Mouse (Mus musculus): ENCODE results near the gene 6820408C15Rik.
"Not testable (repeated sequence)": the region's sequence is repeated elsewhere in the genome, so short reads cannot be mapped to it uniquely, and the experiment has no call there.

The 6820408C15Rik gene

DNA sequence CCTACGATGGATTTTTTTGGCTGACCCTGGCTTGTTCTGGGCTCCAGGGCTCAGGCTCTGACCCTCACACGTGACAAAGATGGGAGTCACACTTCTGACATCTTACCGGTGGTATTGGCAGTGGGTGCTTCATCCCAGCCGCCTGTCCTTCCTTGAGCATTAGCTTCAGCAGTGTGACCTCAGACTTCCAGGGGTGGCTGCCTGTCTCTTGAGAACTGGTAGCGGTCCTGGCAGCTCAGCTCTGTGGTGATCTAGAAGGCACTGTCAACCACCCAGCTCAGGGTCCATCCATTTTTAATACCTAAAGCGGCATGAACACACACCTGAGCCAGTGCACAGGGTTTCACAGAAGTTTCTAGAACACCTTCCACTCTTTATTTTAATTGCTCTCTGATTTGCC is 5.6 kb upstream of the 6820408C15Rik start:
- intact Hi-C loops (cut with DNase I), result no loop called here

DNA sequence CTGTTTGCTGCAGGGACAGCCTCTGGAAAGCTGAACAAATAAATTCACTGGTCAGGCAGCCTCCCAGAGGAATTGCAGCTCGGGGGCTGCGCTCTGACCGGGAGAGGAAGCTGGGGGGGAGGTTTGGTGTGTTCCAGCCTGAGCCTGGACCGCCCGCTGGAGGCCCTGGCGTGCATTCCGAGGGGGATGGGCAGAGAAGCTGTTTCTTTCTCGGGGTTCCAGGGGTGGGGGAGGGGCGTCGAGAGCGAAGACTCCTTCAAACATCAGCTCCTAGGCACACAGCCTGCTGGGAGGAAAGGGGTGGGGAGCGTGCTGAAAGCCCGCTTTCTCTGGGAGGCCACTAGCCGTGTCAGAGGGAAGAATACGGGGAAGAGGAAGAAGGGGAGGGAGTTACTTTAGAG is 4.4 kb upstream of the 6820408C15Rik start:
- intact Hi-C loops (cut with DNase I), result no loop called here

DNA sequence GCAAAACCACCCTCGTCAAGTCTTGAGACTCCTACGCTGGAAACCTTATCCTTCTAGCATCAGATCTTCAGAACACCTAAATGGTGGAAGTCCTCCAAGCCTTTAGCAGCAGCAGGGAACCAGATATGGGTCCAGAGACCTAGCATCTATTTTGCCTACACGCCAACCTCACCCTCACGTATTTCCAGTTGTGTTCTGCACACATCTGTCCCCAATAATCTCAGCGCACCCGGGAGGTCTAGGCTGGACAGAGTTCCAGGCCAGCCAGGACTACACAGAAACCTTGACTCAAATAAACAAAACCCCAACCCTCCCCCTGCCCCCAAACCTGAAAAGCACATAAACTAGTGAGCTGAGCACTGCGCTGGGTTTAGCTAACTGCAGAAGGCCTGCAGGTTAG is 3.9 kb upstream of the 6820408C15Rik start:
- intact Hi-C loops (cut with DNase I), result no loop called here

DNA sequence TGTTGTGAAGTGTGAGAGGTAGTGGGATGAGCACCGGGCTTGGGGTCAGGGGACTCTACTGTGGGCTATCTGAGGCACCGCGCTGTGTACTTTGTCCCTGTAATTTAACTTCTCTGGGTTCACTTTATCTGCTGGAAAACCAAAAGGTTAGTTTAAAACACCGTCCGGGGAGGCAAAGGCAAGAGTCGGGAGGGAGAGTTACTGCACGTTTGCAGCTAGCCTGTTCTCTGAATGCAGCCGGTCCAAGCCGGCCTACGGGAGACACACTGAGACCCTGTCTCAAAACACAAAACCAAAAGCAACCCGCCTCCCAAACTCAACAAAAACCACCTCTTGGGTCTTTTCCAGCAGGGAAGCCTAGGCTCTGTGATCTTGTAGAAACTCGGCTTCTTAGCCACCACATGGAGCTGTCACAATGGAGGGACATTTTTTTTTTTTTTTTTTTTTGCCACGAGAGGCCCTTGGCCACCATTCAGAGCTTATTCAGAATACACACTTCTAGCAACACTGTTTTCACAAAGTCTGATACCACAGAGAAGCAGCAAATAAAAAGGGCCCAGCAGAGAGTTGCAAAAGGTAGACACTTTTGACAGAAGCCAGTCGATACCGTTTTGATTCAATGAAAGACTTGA is 2.7 kb upstream of the 6820408C15Rik start:
- intact Hi-C loops (cut with DNase I), result no loop called here

DNA sequence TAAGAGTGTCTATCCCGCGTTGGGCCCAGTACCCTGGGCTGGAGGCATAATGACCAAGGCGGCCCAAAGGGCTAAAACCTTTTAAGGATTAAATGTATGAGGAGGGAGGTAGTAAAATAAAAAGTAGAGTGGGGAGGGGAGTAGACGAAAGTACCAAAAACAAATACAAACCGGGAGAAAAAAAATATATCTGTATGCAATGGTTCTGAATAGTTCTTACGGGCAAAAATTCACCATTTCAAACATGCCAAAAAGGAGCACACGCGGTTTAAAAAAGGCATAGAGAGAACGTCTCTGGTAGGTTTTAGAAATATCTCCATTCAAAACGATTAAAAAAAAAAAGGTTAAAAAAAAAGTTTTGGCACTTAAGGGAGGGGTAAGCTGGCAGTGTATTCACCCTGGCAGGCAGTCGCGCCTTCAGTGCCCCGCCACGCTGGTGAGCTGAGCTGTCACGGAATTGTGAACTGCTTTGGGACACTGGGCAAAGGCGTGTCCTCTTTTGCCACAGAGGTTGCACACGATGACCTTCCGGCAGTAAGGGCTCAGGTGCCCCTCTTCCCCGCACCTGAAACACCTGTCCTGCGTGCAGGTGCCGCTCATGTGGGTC is 2.1 kb upstream of the 6820408C15Rik start:
- intact Hi-C loops (cut with DNase I), result no loop called here

DNA sequence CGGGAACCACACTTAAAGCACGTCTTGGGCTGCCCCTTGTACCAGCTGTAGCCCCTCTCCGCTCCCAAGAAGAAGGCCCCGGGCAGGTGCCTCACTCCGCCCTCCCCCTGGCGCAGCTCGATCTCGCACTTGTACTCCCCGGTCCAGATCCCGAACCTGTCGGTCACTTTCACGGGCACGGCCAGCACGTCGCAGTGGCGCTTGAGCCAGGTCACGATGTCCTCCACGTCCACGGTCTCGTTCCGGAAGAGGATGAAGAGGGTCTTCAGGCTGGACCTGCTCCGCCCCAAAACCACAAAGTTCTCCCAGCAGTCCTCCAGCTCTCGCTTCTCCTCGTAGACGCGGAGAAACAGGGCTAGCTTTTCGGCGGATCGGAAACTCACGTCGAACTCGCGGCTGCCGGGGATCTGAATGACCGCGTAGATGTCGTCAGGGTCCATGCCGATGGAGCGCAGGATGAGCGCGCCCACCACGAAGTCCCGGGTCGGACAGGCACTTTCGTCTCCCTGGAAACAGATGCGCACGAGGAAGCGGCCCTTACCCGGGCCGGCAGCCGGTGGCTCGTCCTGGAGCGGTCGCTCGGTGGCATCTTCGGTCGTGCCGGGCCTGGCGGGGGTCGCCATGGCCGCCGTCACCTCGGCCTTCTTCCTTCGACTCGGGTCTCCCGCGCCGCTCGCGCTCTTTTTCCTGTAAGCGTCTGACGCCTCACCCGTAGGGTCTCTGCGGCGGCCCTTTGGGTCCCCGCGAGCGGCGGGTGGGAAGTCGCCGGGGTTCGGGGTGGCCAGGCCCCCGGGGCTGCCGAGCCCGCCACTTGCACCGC is 1.4 kb upstream of the 6820408C15Rik start:
- intact Hi-C loops (cut with DNase I), result no loop called here

DNA sequence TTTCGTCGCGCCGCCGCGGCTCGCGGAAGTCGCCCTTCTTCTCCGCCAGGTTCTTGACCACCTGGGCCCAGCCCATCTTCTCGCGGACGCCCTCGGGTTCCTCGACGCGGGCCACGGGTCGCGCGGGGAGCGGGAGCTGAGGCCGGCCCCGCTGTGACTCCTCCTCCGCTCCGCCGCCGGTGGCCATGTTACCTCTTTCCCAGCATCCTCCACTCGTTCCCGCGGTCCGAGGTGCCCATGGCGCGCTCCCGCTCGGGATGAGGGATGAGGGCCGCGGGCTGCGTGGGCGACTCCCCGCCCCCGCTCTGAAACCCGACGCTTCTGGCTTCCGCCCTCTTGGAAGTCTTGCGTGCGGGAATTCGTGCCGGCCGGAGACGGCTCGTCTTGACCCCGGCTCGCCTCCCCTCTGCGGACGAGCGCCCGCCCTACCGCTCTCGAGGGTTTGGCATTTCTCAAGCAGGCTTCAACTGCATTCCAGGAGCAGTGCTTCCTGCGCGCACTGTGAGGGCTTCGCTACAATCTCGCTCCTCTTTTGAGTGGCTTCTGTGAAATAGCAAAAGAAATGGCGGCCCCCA is 709 bp upstream of the 6820408C15Rik start, which contains the start of gene Zcchc3:
Gene Zcchc3 (minus strand): TSS at position 437 of the 575 bp plus-strand sequence.
- intact Hi-C loops (cut with DNase I), result no loop called here

DNA sequence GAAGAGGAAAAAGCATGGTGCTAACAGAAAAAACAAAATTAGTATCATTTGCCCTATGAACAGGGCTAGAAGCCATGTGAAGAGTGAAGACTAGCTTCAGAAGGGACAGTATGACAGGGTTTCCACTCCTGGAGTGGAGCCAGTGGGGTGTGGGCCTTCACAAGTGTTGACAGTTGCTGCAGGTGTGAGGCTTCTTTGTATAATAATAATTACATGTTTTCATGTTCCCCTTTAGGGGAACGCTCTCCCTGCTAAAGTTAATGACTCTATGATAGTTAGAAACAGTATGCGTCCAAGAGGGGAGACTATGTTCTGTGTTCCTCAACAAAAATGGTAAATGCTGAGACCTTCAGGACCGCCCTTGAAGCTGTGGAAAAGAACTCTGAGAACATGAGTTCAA is 399 bp downstream of the 6820408C15Rik start:
- intact Hi-C loops (cut with DNase I), result no loop called here

DNA sequence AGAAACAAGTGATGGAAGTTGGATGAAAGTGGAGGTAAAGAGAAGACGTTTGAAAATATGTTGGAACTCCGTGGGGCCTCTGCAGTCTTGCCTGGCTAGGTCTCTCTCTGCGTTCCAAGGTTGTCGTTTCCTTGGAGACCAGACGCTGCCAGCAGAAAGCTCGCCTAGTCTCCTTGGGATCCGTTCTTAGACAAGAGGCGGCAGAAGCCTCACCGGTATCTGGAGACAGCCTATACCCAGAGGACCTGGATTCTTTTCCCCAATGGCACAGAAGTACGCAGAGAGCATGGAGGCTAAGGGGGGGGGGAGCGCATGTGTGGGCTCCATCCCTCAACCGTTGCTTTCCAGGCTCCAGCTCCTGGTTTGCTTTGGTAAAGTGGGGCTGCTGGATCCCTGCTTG is 12.1 kb downstream of the 6820408C15Rik start:
- intact Hi-C loops (cut with DNase I), result no loop called here

DNA sequence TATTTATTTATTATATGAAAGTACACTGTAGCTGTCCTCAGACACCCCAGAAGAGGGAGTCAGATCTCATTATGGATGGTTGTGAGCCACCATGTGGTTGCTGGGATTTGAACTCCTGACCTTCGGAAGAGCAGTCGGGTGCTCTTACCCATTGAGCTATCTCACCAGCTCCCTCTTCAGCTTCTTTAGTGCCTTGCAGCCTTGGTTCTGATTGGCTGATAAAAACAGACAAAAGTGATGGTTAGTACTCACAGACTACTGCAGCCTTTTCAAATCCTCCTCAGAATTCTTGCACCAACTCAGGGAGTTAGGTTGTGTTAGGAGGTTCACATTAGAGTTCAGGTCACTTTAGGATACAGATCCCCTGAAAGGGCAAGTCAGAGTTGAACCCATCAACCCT is 13.1 kb downstream of the 6820408C15Rik start:
- intact Hi-C loops (cut with DNase I), result not testable (repeated sequence)

DNA sequence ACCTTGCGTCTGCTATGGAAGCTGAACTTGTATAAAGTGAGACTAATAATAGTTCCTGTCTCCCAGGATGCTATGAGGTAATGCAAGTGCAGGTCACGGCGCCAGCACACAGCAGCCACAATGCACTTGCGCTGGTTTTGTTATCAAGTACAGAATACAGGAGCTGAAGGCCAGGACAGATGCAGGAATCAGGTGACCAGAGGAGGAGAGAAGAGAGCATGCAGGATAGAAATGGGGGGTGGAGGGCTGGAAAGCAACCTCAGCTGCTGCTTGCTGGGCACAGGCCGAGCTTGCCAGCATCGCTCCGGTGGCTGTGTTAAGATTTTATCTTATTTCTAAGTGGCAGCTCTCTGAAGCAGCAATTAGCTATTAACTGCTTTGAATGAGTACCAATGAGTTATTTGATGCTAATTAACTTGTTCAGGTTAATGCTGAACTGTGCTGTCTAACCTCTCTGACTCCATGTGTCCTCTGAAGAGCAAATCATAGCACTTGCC is 21.1 kb downstream of the 6820408C15Rik start:
- intact Hi-C loops (cut with DNase I), result no loop called here

DNA sequence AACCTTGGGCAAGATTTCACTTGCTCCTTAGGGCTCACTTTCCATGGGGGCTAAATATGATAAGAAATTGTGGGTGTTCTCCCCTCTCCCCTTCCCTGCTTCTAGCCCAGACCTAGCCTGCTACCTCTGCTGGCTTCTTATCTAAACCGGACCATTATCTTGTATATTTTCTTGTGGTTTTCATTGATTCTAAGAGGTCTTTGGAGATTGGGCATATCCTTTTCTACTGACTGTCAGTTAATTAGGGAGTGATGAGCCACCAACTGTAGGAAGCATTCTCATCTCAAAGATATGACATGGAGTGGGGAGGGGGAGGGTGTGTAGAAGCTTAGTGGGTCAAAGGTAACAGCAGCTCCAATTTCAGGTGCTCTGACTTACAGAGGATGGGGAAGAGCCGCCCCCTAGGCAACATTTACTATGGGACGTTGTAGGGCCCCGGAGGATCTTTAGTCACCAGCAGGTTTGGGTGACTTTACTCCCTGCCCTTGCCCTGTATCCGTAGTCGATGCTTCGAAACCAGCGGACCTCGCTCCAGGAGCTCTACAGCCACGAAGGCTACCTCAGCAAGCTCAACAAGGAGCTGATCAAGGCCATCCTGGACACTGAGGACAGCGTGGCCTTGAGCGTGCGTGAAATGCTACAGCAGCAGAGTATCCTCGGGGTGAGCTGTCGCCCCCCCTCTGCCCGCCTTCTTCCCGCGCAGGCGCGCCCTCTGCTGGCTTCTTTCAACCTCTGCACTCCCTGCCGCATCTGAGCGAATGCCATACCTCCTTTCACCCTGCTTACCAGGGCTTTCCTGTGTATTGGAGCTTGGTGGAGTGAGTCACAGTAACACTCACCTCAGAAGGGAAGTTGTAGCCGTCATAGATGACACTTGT is 21.8 kb downstream of the 6820408C15Rik start:
- intact Hi-C loops (cut with DNase I), result loop anchor here (1.0 kb wide), 1 partner anchor 44 kb away; no protein-coding TSS in a partner anchor

DNA sequence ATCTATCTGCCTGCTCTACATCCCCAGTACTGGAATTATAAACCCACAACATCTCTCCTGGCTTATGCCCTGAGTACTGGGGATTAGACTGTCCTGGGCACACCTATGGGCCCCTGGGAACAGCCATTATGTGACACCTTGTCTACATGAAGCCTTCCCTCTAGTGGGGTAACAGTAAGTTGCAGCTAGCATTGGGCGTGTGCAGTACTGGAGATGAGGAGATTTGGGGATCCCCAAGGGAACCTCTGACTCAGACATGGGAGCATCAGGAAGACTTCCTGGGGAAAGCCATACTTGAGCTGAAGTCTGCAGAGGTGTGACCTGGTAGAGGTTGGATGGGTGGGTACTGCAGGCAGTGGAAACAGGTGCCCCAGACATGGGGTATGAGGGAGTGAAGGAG is 23.6 kb downstream of the 6820408C15Rik start:
- intact Hi-C loops (cut with DNase I), result no loop called here

DNA sequence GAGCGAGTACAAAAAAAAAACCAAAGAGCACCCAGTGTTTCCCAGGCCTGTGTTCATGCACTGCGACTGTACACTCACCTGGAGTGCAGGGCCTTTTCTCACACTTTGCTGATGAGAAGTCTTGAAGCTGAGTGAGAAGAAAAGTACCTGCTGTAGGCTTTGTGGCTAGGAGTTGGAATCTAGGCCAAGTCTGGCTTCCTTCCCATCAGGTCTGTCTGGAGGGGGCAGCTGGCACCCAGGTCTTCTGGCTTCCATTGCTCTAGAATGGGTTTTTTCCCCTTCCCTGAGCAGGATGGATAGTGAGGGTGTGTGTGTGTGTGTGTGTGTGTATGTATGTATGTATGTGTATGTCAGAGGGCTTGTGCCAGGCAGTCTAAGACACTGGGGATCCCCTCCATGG is 24.4 kb downstream of the 6820408C15Rik start:
- intact Hi-C loops (cut with DNase I), result no loop called here

DNA sequence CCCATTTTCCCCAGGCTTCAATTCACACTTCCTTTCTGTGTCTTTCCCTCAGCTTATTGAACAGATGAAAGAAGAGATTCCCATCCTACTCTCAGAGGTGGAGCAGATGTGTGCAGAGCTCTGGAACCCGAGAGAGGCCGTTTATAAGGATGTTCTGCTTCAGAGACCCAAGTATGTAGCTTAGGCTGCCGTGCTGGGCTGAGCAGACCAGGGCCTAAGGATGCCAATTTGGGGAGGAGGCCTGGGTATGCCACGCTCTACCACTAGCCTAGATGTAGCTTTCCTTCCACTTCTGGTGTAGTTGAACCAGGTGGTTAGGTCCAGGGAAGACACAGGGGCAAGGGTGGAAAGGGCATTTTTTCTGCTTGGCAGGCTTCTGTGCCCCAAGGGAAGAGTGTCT is 26.9 kb downstream of the 6820408C15Rik start:
- intact Hi-C loops (cut with DNase I), result no loop called here

DNA sequence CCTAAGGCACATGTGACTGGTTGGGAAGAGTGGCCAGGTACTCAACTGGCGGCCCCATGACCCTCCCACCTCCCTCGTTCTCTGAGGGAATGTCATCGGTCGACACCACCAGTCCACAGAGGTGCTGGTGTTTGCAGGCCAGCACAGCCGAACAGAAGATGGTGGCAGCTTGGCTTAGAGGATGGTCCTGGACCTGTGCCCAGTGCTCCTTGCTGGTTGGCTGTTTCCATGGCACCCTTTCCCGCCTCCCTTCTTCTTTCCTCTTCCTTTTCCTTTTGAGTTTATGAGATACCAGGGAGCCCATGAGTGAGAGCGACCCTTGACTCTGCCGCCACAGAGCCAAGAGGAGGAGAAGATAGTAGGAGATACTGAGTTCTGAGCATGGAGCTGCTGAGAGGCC is 27.9 kb downstream of the 6820408C15Rik start:
- intact Hi-C loops (cut with DNase I), result no loop called here

DNA sequence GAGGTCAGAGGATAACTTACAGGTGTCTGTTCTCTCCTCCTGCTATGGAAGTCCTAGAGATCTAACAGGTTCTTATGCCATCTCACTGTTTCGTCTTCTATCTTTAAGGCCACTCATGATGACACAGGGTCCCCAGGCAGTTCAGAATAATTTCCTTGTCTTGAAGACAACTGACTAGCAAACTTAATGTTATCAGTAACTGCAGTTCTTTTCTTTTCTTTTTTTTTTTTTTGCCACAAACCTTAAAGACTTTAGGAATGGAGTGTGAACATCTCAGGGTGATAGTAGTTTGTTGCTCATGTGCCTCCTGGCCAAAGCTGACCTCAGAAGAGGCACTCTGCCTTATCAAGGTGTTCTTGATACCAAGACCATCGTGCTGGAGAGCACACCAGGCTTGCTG is 31.3 kb downstream of the 6820408C15Rik start:
- intact Hi-C loops (cut with DNase I), result no loop called here

DNA sequence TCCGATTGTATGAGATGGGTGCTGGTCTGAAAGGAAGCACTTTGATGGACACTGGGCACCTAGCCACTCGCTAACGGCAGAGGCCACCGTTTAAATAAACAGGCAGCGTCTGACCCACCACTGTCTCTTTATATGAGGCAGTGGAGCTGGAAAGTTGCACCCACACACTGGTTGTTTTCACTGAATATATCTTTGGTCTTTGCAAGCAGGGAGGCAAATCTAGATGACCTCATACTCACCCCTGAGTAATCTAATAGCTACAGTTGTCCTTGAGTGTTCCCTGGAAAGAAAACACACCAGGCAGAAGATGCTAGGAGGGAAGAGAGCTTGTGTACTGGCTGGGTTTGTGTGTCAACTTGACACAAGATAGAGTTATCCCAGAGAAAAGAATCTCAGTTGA is 32.1 kb downstream of the 6820408C15Rik start:
- intact Hi-C loops (cut with DNase I), result no loop called here

DNA sequence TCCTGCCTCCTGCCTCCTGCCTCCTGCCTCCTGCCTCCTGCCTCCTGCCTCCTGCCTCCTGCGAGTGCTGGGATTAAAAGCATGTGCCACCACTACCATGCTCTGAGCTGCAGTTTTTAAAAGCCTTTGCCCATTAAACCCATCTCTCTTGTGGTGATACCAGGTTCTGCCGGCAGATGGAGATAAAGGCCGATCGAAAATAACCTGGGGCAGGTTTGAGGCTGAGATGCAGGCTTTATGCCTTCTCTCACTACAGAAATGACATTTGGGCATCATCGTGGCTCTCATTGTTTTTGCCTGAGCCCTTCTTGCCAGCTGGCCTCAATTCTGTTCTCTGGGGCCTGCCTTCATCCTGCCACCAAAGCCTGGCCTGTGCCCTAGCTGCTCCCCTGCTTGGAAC is 34.9 kb downstream of the 6820408C15Rik start:
- intact Hi-C loops (cut with DNase I), result loop anchor here (5.0 kb wide), 1 partner anchor 92 kb away; the partner anchor contains the start of gene Defb29

DNA sequence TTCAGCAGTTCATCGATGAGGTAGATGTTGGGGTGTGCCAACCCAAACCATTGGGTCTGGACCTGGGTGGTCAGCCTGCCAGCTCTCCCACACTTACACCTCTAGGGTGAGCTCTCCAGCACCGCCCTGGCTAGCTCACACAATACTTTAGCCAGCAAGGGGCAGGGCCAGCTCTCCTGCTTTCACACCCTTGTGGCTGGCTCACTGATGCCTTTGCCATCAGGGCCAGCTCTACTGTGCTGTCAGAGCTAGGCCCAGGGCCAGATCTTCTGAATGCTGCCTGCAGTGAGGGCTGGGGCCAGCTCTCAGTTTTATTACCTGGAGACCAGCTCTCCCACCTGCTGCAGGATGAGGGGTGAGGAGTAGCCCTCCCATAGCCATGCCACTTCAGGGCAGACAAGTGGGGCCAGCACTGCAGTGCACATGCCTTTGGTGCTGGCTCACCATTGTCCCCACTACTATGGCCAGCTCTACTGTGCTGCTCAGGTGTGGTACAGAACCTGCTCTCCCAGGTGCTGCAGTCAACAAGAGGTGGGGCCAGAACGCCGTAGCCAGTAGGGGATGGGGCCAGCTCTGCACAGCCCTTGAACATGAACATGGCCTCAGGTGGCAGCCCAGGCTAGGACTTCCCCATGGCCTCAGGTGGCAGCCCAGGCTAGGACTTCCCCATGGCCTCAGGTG is 36.9 kb downstream of the 6820408C15Rik start:
- intact Hi-C loops (cut with DNase I), result loop anchor here (5.0 kb wide), 1 partner anchor 90 kb away; the partner anchor contains the start of gene Defb29

Measured in adrenal gland (tissue).